Mouse (Mus musculus) liver, embryonic 12.5 days (tissue): ENCODE measurements at regions not wholly inside any gene's neighbourhood (a gene's known extent, or its start where the extent isn't known, plus 50 kb on each side); places are given as distances from the start of the nearest gene placed in this dataset.

Experiments
- ATAC-seq: fragments of 200-750 bp; cut with Nextera tagmentation; 2 replicates; pipeline ENCODE4 v1.8.0; 2017; ENCODE audit warnings: moderate number of reproducible peaks, mild to moderate bottlenecking, moderate library complexity
- H3K27ac ChIP-seq: fragments of 300-500 bp; sonication (generic); 2 replicates; pipeline ENCODE4 v1.5.1; 2016; ENCODE audit warnings: mild to moderate bottlenecking
- H3K27me3 ChIP-seq: fragments of 300-500 bp; sonication (generic); replicated peaks from 2 replicates; pipeline ENCODE4 v1.6.1; 2016; ENCODE audit warnings: mild to moderate bottlenecking, moderate library complexity
- H3K36me3 ChIP-seq: fragments of 300-500 bp; sonication (generic); 2 replicates; pipeline ENCODE4 v1.6.1; 2016; ENCODE audit warnings: mild to moderate bottlenecking, moderate library complexity
- H3K4me1 ChIP-seq: fragments of 300-500 bp; sonication (generic); 2 replicates; pipeline ENCODE4 v1.6.1; 2016
- H3K4me2 ChIP-seq: fragments of 300-500 bp; sonication (generic); 2 replicates; pipeline ENCODE4 v1.6.1; 2016; ENCODE audit warnings: mild to moderate bottlenecking, moderate library complexity
- H3K4me3 ChIP-seq: fragments of 300-500 bp; sonication (generic); 2 replicates; pipeline ENCODE4 v1.5.1; 2016; ENCODE audit warnings: mild to moderate bottlenecking, moderate library complexity
- H3K9ac ChIP-seq: fragments of 300-500 bp; sonication (generic); 2 replicates; pipeline ENCODE4 v1.6.1; 2016; ENCODE audit warnings: mild to moderate bottlenecking, moderate library complexity
- H3K9me3 ChIP-seq: fragments of 300-500 bp; sonication (generic); replicated peaks from 2 replicates; pipeline ENCODE4 v1.6.1; 2016; ENCODE audit warnings: mild to moderate bottlenecking, moderate library complexity
- WGBS: fragments of 180-500 bp; shearing (Covaris S2); methylation state at CpG from one replicate; pipeline ENCODE4 v1.1.7; 2016; ENCODE audit not compliant: insufficient replicate concordance; 5-methylcytosine and 5-hydroxymethylcytosine counted together

- Histone ChIP-seq H3K9ac (no peak overlapping the region), H3K4me3 (no peak overlapping the region), H3K36me3 (no peaks in the 10 kb centered on the region), H3K9me3 (no peaks in the 10 kb centered on the region), H3K27me3 (0 out of 2 replicates have a peak, but pooled peaks cover 3% of the 10 kb centered on the region), H3K4me1 (no peaks in the 10 kb centered on the region), H3K27ac (no peak overlapping the region), H3K4me2 (no peak overlapping the region)
- WGBS: 76% methylated on average over 3 of the region's 3 CpGs
- ATAC-seq: no peak
These were observed 267.0 kb upstream of the Hnrnpa3 start for GRCm38 (mm10) chr2:75392041-75392440.

- ATAC-seq: no peak
- Histone ChIP-seq H3K9me3 (no peaks in the 10 kb centered on the region), H3K9ac (no peak overlapping the region), H3K36me3 (no peaks in the 10 kb centered on the region), H3K27ac (no peak overlapping the region), H3K4me2 (no peak overlapping the region), H3K27me3 (0 out of 2 replicates have a peak, but pooled peaks cover 3% of the 10 kb centered on the region), H3K4me1 (no peaks in the 10 kb centered on the region), H3K4me3 (no peak overlapping the region)
- 55% methylated on average over 6 of the region's 6 CpGs for WGBS
These were observed 264.0 kb upstream of the Hnrnpa3 start for GRCm38 (mm10) chr2:75394928-75395673.

- WGBS: 68% methylated on average over 2 of the region's 2 CpGs
- Histone ChIP-seq H3K36me3 (no peaks in the 10 kb centered on the region), H3K27me3 (0 out of 2 replicates have a peak, but pooled peaks cover 3% of the 10 kb centered on the region), H3K9me3 (no peaks in the 10 kb centered on the region), H3K4me3 (no peak overlapping the region), H3K9ac (no peak overlapping the region), H3K4me1 (no peaks in the 10 kb centered on the region), H3K27ac (no peak overlapping the region), H3K4me2 (no peak overlapping the region)
- no peak for ATAC-seq
These were observed 263.0 kb upstream of the Hnrnpa3 start for GRCm38 (mm10) chr2:75396016-75396415.

- no peaks in the 10 kb centered on the region for H3K36me3 ChIP-seq
- H3K4me2 ChIP-seq: no peak overlapping the region
- H3K4me1 ChIP-seq: no peaks in the 10 kb centered on the region
- no peak for ATAC-seq
- H3K27me3 ChIP-seq: no peaks in the 10 kb centered on the region
- no peak overlapping the region for H3K27ac ChIP-seq
- WGBS: 55% methylated on average over 7 of the region's 7 CpGs
- H3K4me3 ChIP-seq: no peak overlapping the region
- H3K9me3 ChIP-seq: no peaks in the 10 kb centered on the region
- H3K9ac ChIP-seq: no peak overlapping the region
These were observed 258.7 kb upstream of the Hnrnpa3 start for GRCm38 (mm10) chr2:75400291-75400870.

- WGBS: 78% methylated on average over 8 of the region's 8 CpGs
- no peak for ATAC-seq
- H3K4me3 ChIP-seq: no peak overlapping the region
These were observed 255.3 kb upstream of the Hnrnpa3 start for GRCm38 (mm10) chr2:75403791-75404190.

GRCm38 (mm10) chr2:75405524-75406214 is 253.4 kb upstream of the Hnrnpa3 start:
- Histone ChIP-seq H3K27me3 (no peaks in the 10 kb centered on the region), H3K9me3 (no peaks in the 10 kb centered on the region), H3K27ac (no peak overlapping the region), H3K4me1 (no peaks in the 10 kb centered on the region), H3K9ac (no peak overlapping the region), H3K36me3 (no peaks in the 10 kb centered on the region), H3K4me2 (no peak overlapping the region), H3K4me3 (no peak overlapping the region)
- ATAC-seq: no peak
- WGBS: 76% methylated on average over 13 of the region's 13 CpGs

More at GRCm38 (mm10) chr2:75403791-75404190, 255.3 kb upstream of the Hnrnpa3 start:
- Histone ChIP-seq H3K4me1 (no peaks in the 10 kb centered on the region), H3K9me3 (no peaks in the 10 kb centered on the region), H3K27me3 (no peaks in the 10 kb centered on the region), H3K27ac (no peak overlapping the region), H3K9ac (no peak overlapping the region), H3K36me3 (no peaks in the 10 kb centered on the region), H3K4me2 (no peak overlapping the region)

GRCm38 (mm10) chr2:75406721-75407455 is 252.2 kb upstream of the Hnrnpa3 start:
- no peak overlapping the region for H3K4me3 ChIP-seq
- no peak for ATAC-seq
- H3K27ac ChIP-seq: no peak overlapping the region
- H3K9me3 ChIP-seq: no peaks in the 10 kb centered on the region
- H3K9ac ChIP-seq: no peak overlapping the region
- H3K36me3 ChIP-seq: no peaks in the 10 kb centered on the region
- WGBS: 60% methylated on average over 6 of the region's 6 CpGs
- H3K27me3 ChIP-seq: no peaks in the 10 kb centered on the region
- H3K4me2 ChIP-seq: no peak overlapping the region
- H3K4me1 ChIP-seq: no peaks in the 10 kb centered on the region

- H3K9me3 ChIP-seq: no peaks in the 10 kb centered on the region
- no peaks in the 10 kb centered on the region for H3K4me1 ChIP-seq
- H3K27me3 ChIP-seq: no peaks in the 10 kb centered on the region
- H3K9ac ChIP-seq: no peak overlapping the region
- no peaks in the 10 kb centered on the region for H3K36me3 ChIP-seq
- no peak overlapping the region for H3K27ac ChIP-seq
- H3K4me3 ChIP-seq: no peak overlapping the region
- WGBS: 49% methylated on average over 4 of the region's 4 CpGs
- no peak for ATAC-seq
- H3K4me2 ChIP-seq: no peak overlapping the region
These were observed 251.5 kb upstream of the Hnrnpa3 start for GRCm38 (mm10) chr2:75407560-75407959.

GRCm38 (mm10) chr2:75408016-75408415 is 251.0 kb upstream of the Hnrnpa3 start:
- Histone ChIP-seq H3K4me1 (no peaks in the 10 kb centered on the region), H3K9me3 (no peaks in the 10 kb centered on the region), H3K9ac (no peak overlapping the region), H3K27ac (no peak overlapping the region), H3K4me3 (no peak overlapping the region), H3K36me3 (no peaks in the 10 kb centered on the region), H3K27me3 (no peaks in the 10 kb centered on the region), H3K4me2 (no peak overlapping the region)
- 73% methylated on average over 2 of the region's 2 CpGs for WGBS
- ATAC-seq: no peak

GRCm38 (mm10) chr2:75409806-75410205 is 249.3 kb upstream of the Hnrnpa3 start:
- Histone ChIP-seq H3K9me3 (no peaks in the 10 kb centered on the region), H3K27me3 (no peaks in the 10 kb centered on the region), H3K4me2 (no peak overlapping the region), H3K27ac (no peak overlapping the region), H3K9ac (no peak overlapping the region), H3K36me3 (no peaks in the 10 kb centered on the region), H3K4me1 (no peaks in the 10 kb centered on the region), H3K4me3 (no peak overlapping the region)
- 73% methylated on average over 7 of the region's 7 CpGs for WGBS
- ATAC-seq: no peak

GRCm38 (mm10) chr2:75412735-75413134 is 246.3 kb upstream of the Hnrnpa3 start:
- 76% methylated on average over 5 of the region's 5 CpGs for WGBS
- H3K4me1 ChIP-seq: no peaks in the 10 kb centered on the region
- H3K9ac ChIP-seq: no peak overlapping the region

GRCm38 (mm10) chr2:75418689-75419088 is 240.4 kb upstream of the Hnrnpa3 start:
- ATAC-seq: no peak
- 76% methylated on average over 2 of the region's 2 CpGs for WGBS
- Histone ChIP-seq H3K36me3 (no peaks in the 10 kb centered on the region), H3K4me1 (no peaks in the 10 kb centered on the region), H3K4me2 (no peak overlapping the region), H3K9ac (no peak overlapping the region), H3K27ac (no peak overlapping the region), H3K4me3 (no peak overlapping the region), H3K27me3 (no peaks in the 10 kb centered on the region), H3K9me3 (no peaks in the 10 kb centered on the region)

More at GRCm38 (mm10) chr2:75412735-75413134, 246.3 kb upstream of the Hnrnpa3 start:
- Histone ChIP-seq H3K27ac (no peak overlapping the region), H3K9me3 (no peaks in the 10 kb centered on the region), H3K27me3 (no peaks in the 10 kb centered on the region), H3K36me3 (no peaks in the 10 kb centered on the region), H3K4me3 (no peak overlapping the region), H3K4me2 (no peak overlapping the region)
- no peak for ATAC-seq
